Mouse (Mus musculus) retina, postnatal 7 days (tissue): ENCODE measurements at regions not wholly inside any gene's neighbourhood (a gene's known extent, or its start where the extent isn't known, plus 50 kb on each side); places are given as distances from the start of the nearest gene placed in this dataset.

Experiments
- DNase-seq: peaks from one replicate; pipeline ENCODE4 v3.0.0-alpha.2; 2012; ENCODE audit warnings: low read depth, low spot score

GRCm38 (mm10) chr10:111077632-111078031 is 67.7 kb upstream of the Zdhhc17 start:
- no peak for DNase-seq

DNA sequence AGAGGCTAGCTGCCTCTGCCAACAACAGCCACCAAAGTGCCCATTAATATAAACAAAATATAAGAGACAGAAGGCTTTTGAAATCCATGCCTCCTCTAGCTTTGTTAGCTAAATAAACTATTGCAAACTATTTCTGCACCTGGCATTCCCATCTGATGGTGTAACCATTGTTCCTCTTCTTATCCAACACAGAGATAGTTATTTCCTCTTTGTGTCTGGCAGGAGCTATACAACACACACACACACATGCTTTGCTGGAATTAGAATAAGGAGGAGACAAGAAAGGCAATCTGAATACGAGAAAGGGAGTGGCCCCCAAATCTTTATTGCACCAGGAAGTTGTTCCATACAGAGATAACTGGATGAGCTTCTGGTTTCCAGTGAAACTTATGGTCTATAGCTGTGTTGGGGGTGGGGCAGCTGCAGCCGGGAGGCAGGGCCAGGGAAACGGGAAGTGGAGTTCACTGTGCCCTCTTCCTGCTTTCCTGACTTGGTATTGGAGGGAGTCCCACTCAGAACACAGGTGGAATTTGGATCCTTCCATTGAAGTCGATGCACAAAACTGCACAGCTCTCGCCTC is 64.0 kb upstream of the Zdhhc17 start:
- DNase-seq: no peak

DNA sequence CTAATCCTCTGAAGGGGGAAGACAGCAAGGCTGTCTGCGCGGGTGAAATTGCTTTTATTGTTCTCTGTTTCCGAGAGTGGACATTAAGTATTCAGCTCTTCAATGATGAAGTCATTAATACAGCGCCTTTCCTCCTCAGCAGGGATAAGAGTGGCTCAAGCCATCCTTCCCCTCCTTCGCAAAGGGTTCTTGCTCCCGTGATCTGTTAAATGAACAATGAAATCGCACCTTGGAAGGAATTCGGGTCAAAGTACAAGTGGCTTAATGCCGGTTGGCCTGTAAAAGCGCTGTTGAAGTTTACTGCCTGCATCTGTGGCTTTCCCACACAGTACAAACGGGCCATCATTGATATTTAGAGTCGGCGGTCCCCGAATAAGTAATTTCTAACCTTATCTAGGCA is 63.3 kb upstream of the Zdhhc17 start:
- DNase-seq: peak; percentile 31

DNA sequence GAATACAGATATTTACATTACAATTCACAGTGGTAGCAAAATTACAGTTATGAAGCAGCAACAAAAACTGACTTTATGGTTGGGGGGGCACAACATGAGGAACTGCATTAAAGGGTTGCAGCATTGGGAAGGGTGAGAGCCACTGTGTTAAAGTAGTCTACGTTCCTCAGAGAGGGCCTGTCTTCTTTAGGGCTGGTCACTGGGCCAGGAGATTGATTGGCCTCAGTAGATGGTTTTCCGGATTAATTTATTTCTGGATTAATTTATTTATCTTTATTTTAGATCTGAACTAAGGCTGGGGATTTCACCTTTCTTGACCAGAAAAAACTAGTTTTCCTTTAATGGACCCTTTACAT is 62.6 kb upstream of the Zdhhc17 start:
- DNase-seq: no peak

DNA sequence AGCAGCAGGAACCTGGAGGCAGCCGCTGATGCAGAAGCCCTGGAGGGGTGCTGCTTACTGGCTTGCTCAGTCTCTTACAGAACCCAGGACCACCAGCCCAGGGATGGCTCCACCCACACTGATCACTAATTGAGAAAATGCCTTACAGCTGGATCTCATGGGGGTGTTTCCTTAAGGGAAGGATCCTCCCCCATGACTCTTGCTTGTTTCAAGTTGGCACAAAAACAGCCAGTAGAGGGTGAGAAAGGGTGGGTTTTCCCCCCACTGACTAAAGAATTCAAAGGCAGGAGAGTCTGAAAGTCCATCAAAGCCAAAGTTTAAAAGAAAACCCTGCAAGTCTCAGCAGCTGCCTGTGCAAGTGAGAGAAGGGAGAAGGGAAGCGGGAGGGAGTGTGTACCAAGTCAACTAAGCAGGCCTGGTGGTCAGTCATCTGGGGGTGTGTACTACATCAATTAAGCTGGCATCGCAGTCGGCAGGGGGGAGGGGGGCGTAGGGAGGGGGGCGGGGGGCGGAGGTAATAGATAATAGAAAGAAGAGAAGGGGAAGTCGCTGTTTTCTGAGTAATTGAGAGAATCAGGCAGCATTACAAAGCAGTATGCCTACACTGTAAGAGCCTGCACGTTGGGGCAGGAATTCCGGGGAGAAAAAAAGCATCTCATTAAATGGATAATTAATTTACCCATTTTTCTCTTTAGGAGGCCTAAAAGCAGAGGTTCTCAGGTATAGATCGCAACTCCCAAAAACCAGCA is 62.0 kb upstream of the Zdhhc17 start:
- no peak for DNase-seq

DNA sequence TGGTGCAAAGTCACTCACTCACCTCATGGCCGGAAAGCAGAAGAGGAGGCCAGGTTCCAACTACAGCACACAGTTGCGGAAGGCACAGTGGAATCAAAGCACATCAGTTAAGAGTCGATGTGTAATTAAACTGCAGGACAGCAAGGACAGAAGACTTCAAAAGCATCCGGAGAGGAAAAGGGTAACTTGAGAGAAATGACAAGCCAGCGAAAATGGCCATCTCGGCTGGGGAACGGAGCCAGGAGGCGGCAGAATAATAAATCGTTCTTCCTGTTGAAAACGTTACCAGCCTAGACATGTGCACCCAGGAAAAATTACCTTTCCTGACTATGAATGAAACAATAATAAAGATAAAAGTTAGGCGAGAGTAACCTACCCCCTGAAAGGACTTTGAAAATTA is 56.2 kb upstream of the Zdhhc17 start:
- no peak for DNase-seq

DNA sequence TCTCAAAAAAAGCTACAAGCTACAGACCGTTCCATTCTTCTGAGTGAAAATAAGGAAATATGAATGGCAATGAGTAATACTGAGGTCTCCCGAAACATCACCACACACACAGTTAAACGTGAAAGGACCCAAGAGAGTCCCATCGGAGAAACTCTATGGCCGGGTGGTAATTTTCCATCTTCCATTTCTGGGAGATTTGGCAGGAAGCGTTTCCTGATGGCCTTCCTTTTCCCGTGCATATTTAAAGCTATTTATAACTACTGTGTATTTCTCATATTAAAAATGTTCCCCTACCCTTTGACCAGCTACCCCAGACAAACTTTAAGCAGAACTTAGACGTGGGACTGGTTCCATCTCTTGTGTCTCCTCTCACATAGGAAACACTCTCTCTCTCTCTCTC is 50.7 kb upstream of the Zdhhc17 start:
- DNase-seq: no peak
